In the genomic region with DNA sequence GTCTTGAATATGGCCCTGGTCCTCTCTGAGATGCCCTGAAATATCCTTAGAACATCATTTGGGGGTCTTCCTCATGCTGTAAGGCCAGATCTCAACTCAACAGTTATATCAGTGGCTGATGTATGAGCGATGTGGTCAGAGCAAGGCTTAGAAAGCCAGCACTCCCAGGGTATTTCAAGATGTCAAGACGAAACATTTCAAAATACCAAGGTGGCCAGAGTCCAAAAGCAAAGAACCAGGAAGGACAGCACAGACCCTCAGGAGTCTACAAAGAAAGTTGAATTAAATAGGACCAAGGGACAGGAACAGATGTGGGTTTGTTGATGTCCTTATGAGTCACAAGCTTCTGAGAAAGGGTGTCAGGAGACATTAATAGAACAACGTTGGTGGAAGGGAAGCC, we compare ENCODE assay signal across 14 mouse cellular contexts.
A peak's percentile ranks its signal among the peaks of the same experiment; 100 is the strongest.
DNase-seq lines count a peak whose midpoint lies in the region.
"Had no signal": no experiment of that assay in that cellular context is flagged by ENCODE, and none has a peak within 500 bp of the region (broad histone marks: within the 10 kb centered on the region; RNA-seq: fewer than 3 reads in every experiment).

No protein-coding gene starts in this region.

- peak; percentile 40 for DNase-seq in cerebellum, adult 9-10 months
- DNase-seq in cerebellum, adult 8-10 months: no peak
- DNase-seq in cerebellum, postnatal 10 days: peak; percentile 63 to 67
- no peak for DNase-seq in cerebellum, adult 18-20 months
- DNase-seq: adrenal gland, adult 2 months; adrenal gland, adult 8-10 months; adrenal gland, postnatal 10 days; adrenal gland, postnatal 14 days; adrenal gland, postnatal 25 days; adrenal gland, postnatal 36 days; B cell, adult 2 months; cerebellum, adult 11 months; cerebellum, adult 11-12 months; cerebellum, adult 2 months had no signal

Comparison
In these comparisons a context has a peak if more than half of its experiments do, and no peak if none do; other contexts are left out.
1. DNase-seq: peak in cerebellum, adult 9-10 months (single experiment) and cerebellum, postnatal 10 days (2 of 2); none in cerebellum, adult 8-10 months (single experiment) and cerebellum, adult 18-20 months (0 of 2).